Mouse (Mus musculus) cerebellum, adult 2 months (tissue): ENCODE results near the gene Defb22.

Experiments
- CTCF ChIP-seq: fragments of 200-500 bp; IDR thresholded peaks from 2 replicates; pipeline ENCODE4 v1.5.1; 2011; ENCODE audit warnings: low read depth, mild to moderate bottlenecking, control low read depth, low read length, moderate library complexity, borderline replicate concordance; ENCODE audit not compliant: insufficient read depth
- POLR2A ChIP-seq: fragments of 200-500 bp; IDR thresholded peaks from 2 replicates; pipeline ENCODE4 v1.6.1; 2011; ENCODE audit warnings: low read length, control low read depth, borderline replicate concordance; ENCODE audit not compliant: insufficient read depth

GRCm38 (mm10) chr2:152442322-152442721, 47.6 kb downstream of the Defb22 start:
- TF ChIP-seq CTCF (no peak), POLR2A (no peak)
